Mouse (Mus musculus) kidney, postnatal 0 days (tissue): ENCODE measurements at regions not wholly inside any gene's neighbourhood (a gene's known extent, or its start where the extent isn't known, plus 50 kb on each side); places are given as distances from the start of the nearest gene placed in this dataset.
A peak's percentile ranks its signal among the peaks of the same experiment; 100 is the strongest.

Source experiments
- ATAC-seq: fragments of 200-750 bp; cut with Nextera tagmentation; replicated peaks from 2 replicates; pipeline ENCODE4 v1.8.0; 2017; ENCODE audit warnings: low read depth, moderate number of reproducible peaks, moderate TSS enrichment, moderate library complexity; ENCODE audit not compliant: low FRiP score
- DNase-seq: peaks from one replicate; pipeline ENCODE4 v3.0.0-alpha.2; 2016; ENCODE audit warnings: low spot score
- H3K27ac ChIP-seq: fragments of 300-500 bp; sonication (generic); 2 replicates; pipeline ENCODE4 v1.5.1; 2014; ENCODE audit warnings: mild to moderate bottlenecking
- H3K27me3 ChIP-seq: fragments of 300-500 bp; sonication (generic); 2 replicates; pipeline ENCODE4 v1.6.1; 2014; ENCODE audit warnings: low read length, mixed read lengths; ENCODE audit not compliant: insufficient read depth
- H3K36me3 ChIP-seq: fragments of 300-500 bp; sonication (generic); 2 replicates; pipeline ENCODE4 v1.6.1; 2014; ENCODE audit warnings: low read length, mixed read lengths; ENCODE audit not compliant: insufficient read depth
- H3K4me1 ChIP-seq: fragments of 300-500 bp; sonication (generic); replicated peaks from 2 replicates; pipeline ENCODE4 v1.6.1; 2014; ENCODE audit warnings: antibody characterized with exemption, low read length, mixed read lengths; ENCODE audit not compliant: insufficient read depth
- H3K4me2 ChIP-seq: fragments of 300-500 bp; sonication (generic); 2 replicates; pipeline ENCODE4 v1.6.1; 2014; ENCODE audit warnings: mild to moderate bottlenecking, low read length, moderate library complexity, mixed read lengths
- H3K4me3 ChIP-seq: fragments of 300-500 bp; sonication (generic); replicated peaks from 2 replicates; pipeline ENCODE4 v1.5.1; 2014; ENCODE audit warnings: low read depth, low read length
- H3K9ac ChIP-seq: fragments of 300-500 bp; sonication (generic); 2 replicates; pipeline ENCODE4 v1.6.1; 2014; ENCODE audit warnings: low read depth, low read length
- H3K9me3 ChIP-seq: fragments of 300-500 bp; sonication (generic); replicated peaks from 2 replicates; pipeline ENCODE4 v1.6.1; 2016; ENCODE audit warnings: low read length, inconsistent platforms, mixed read lengths
- CTCF ChIP-seq: IDR thresholded peaks from 2 replicates; pipeline ENCODE4 v1.5.1; 2016; ENCODE audit warnings: antibody characterized with exemption, low read depth, mild to moderate bottlenecking, moderate library complexity
- WGBS: fragments of 180-500 bp; shearing (Covaris S2); extraction: QIAGEN DNeasy Blood & Tissue Kit; methylation state at CpG from one replicate; pipeline ENCODE4 v1.1.7; 2014; 5-methylcytosine and 5-hydroxymethylcytosine counted together

GRCm38 (mm10) chr5:118838421-118838820 is 277.9 kb downstream of the Med13l start:
- WGBS, result 74% methylated on average over 7 of the region's 7 CpGs
- Histone ChIP-seq H3K9me3 (no peaks in the 10 kb centered on the region), H3K36me3 (no peaks in the 10 kb centered on the region), H3K4me3 (no peak overlapping the region), H3K4me1 (peaks cover 5% of the 10 kb centered on the region; the same call in 1 of the 2 replicates), H3K27ac (no peak overlapping the region), H3K9ac (no peak overlapping the region), H3K27me3 (no peaks in the 10 kb centered on the region), H3K4me2 (no peak overlapping the region)
- ATAC-seq (no peak), DNase-seq (no peak)
- no peak for TF ChIP-seq CTCF

- peak; percentile 46 for TF ChIP-seq CTCF
- peak; percentile 39 for DNase-seq
- Histone ChIP-seq H3K4me1 (peaks cover 5% of the 10 kb centered on the region; the same call in 1 of the 2 replicates), H3K27me3 (no peaks in the 10 kb centered on the region), H3K4me3 (no peak overlapping the region), H3K36me3 (no peaks in the 10 kb centered on the region), H3K9me3 (no peaks in the 10 kb centered on the region), H3K4me2 (no peak overlapping the region), H3K27ac (no peak overlapping the region), H3K9ac (no peak overlapping the region)
- WGBS, result 66% methylated on average over 5 of the region's 5 CpGs
- ATAC-seq, result no peak
These were observed 279.4 kb downstream of the Med13l start for GRCm38 (mm10) chr5:118839916-118840315.

GRCm38 (mm10) chr5:118841210-118842016 is 280.9 kb downstream of the Med13l start:
- H3K4me1 ChIP-seq, result peaks cover 5% of the 10 kb centered on the region; the same call in 1 of the 2 replicates
- H3K4me3 ChIP-seq, result no peak overlapping the region
- no peak overlapping the region for H3K27ac ChIP-seq
- no peak overlapping the region for H3K9ac ChIP-seq
- H3K9me3 ChIP-seq, result no peaks in the 10 kb centered on the region
- 49% methylated on average over 21 of the region's 21 CpGs for WGBS
- ATAC-seq (no peak), DNase-seq (no peak)
- H3K27me3 ChIP-seq, result no peaks in the 10 kb centered on the region
- H3K36me3 ChIP-seq, result no peaks in the 10 kb centered on the region
- no peak for TF ChIP-seq CTCF
- H3K4me2 ChIP-seq, result no peak overlapping the region

- no peak overlapping the region for H3K27ac ChIP-seq
- WGBS, result 47% methylated on average over 10 of the region's 10 CpGs
- H3K4me2 ChIP-seq, result no peak overlapping the region
- no peak overlapping the region for H3K9ac ChIP-seq
- no peak for ATAC-seq
- no peaks in the 10 kb centered on the region for H3K27me3 ChIP-seq
- TF ChIP-seq CTCF, result no peak
- H3K4me1 ChIP-seq, result peaks cover 5% of the 10 kb centered on the region; the same call in 1 of the 2 replicates
- no peak for DNase-seq
- no peaks in the 10 kb centered on the region for H3K9me3 ChIP-seq
- H3K4me3 ChIP-seq, result no peak overlapping the region
- H3K36me3 ChIP-seq, result no peaks in the 10 kb centered on the region
These were observed 281.5 kb downstream of the Med13l start for GRCm38 (mm10) chr5:118842017-118842396.

GRCm38 (mm10) chr5:118857001-118857400 is 296.5 kb downstream of the Med13l start:
- Histone ChIP-seq H3K4me3 (no peak overlapping the region), H3K27me3 (no peaks in the 10 kb centered on the region), H3K36me3 (no peaks in the 10 kb centered on the region), H3K9ac (no peak overlapping the region), H3K4me2 (no peak overlapping the region), H3K4me1 (no peaks in the 10 kb centered on the region), H3K9me3 (no peaks in the 10 kb centered on the region), H3K27ac (no peak overlapping the region)
- TF ChIP-seq CTCF, result no peak
- no peak for DNase-seq
- 56% methylated on average over 12 of the region's 12 CpGs for WGBS
- ATAC-seq, result no peak

- Histone ChIP-seq H3K4me3 (no peak overlapping the region), H3K27ac (no peak overlapping the region), H3K9ac (no peak overlapping the region), H3K4me2 (no peak overlapping the region), H3K36me3 (no peaks in the 10 kb centered on the region), H3K9me3 (no peaks in the 10 kb centered on the region), H3K4me1 (no peaks in the 10 kb centered on the region), H3K27me3 (no peaks in the 10 kb centered on the region)
- WGBS, result 49% methylated on average over 13 of the region's 13 CpGs
- DNase-seq, result no peak
- no peak for TF ChIP-seq CTCF
- ATAC-seq, result no peak
These were observed 300.8 kb downstream of the Med13l start for GRCm38 (mm10) chr5:118861143-118861847.
